Mouse (Mus musculus): ENCODE data around the gene Coro6. TPM values are rescaled to one million over a fixed set of nuclear protein-coding genes. Genes with fewer than 3 reads are reported as not detected.

The Coro6 gene
- polyA plus RNA-seq, 1 experiment from 2014 or later: 35.3 TPM

DNA sequence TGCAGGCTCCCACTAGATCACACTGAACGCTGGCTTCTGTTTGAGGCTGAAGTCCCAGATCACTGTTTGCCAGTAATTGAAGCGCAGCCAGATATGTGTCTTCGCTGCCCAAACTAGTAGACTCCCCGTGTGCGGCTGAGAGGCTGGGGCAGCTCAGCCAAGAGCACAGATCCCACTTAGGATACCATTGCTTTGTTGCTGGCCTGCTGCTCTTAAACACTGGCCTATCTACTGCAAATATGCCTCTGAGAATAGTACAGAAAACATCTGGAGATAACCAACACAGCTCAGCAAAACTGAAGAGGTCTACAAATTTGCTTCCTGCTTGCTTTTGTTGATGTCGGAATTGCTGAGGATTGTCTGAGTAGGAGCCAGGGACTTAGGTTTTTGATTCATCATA is 5.3 kb upstream of the Coro6 start:
- 57% methylated on average over 6 of the region's 6 CpGs for WGBS (ENCODE audit: insufficient replicate concordance)
- Histone ChIP-seq H3K27ac (ENCODE audit: low read depth, low read length) (no peak overlapping the region), H3K4me1 (ENCODE audit: control insufficient read depth, insufficient read depth, low read length) (0 out of 2 replicates have a peak, but pooled peaks cover 4% of the 10 kb centered on the region), H3K9ac (ENCODE audit: low read depth, low read length) (no peak overlapping the region), H3K36me3 (ENCODE audit: control insufficient read depth, insufficient read depth, low read length) (peaks cover 5% of the 10 kb centered on the region), H3K27me3 (ENCODE audit: control insufficient read depth, insufficient read depth, low read length) (no peaks in the 10 kb centered on the region), H3K4me3 (ENCODE audit: low read depth, low read length) (no peak overlapping the region), H3K4me2 (no peak overlapping the region), H3K9me3 (replicated peaks; ENCODE audit: control insufficient read depth, low read length) (no peaks in the 10 kb centered on the region)
- no peak for ATAC-seq (replicated peaks; ENCODE audit: insufficient number of reproducible peaks, low FRiP score, low TSS enrichment)

DNA sequence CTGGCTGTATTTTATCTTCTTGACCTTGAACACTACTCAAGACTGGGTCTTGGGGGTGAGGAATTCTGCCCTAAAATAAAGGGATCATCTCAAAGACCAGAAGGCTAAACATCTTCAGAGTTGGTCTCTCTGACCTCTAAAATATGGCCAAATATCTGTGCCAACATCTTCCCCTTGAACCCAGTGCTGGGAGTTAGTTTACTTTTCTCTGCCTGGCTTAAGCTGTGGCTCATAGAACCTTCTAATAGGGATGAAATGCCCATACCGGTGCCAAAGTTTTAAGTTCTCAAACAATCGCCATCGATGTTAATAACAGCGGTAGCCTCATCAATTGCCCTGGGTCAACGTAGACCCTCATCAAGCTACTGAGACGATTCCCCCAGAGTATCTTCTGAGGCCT is 355 bp upstream of the Coro6 start:
- peak overlapping the region; percentile 78 for H3K9ac ChIP-seq (ENCODE audit: low read depth, low read length)
- no peak for ATAC-seq (replicated peaks; ENCODE audit: insufficient number of reproducible peaks, low FRiP score, low TSS enrichment)
- H3K9me3 ChIP-seq (replicated peaks; ENCODE audit: control insufficient read depth, low read length): no peaks in the 10 kb centered on the region
- H3K36me3 ChIP-seq (ENCODE audit: control insufficient read depth, insufficient read depth, low read length): no peaks in the 10 kb centered on the region; the same call in 1 of the 2 replicates
- peaks cover 18% of the 10 kb centered on the region for H3K27me3 ChIP-seq (ENCODE audit: control insufficient read depth, insufficient read depth, low read length)
- peak overlapping the region; percentile 64 for H3K4me3 ChIP-seq (ENCODE audit: low read depth, low read length)
- H3K4me2 ChIP-seq: peak overlapping the region; percentile 89
- H3K4me1 ChIP-seq (ENCODE audit: control insufficient read depth, insufficient read depth, low read length): peaks cover 25% of the 10 kb centered on the region
- 6% methylated on average over 6 of the region's 6 CpGs for WGBS (ENCODE audit: insufficient replicate concordance)
- peak overlapping the region; percentile 93 for H3K27ac ChIP-seq (ENCODE audit: low read depth, low read length)

DNA sequence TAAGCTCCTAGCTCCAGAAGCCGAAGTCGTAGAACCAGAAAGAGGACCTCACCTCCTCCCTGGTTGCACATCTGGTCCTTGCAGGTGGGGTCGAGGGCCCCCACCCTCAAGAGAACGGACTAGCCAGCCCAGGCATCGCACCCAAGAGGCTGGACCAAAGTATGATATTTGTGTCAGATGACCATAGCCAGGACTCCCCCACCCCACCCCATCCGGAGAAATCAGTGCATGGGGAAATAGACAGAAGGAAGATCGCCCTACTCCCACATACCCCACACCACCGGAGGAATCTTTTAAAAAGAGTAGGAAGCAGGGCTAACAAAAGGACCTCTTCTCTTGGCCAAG is 862 bp downstream of the Coro6 start:
- no peak for ATAC-seq (replicated peaks; ENCODE audit: insufficient number of reproducible peaks, low FRiP score, low TSS enrichment)
- no peaks in the 10 kb centered on the region for H3K36me3 ChIP-seq (ENCODE audit: control insufficient read depth, insufficient read depth, low read length)
- H3K27ac ChIP-seq (ENCODE audit: low read depth, low read length): peak overlapping the region; percentile 93
- peak overlapping the region; percentile 89 for H3K4me2 ChIP-seq
- peaks cover 35% of the 10 kb centered on the region for H3K4me1 ChIP-seq (ENCODE audit: control insufficient read depth, insufficient read depth, low read length)
- peak overlapping the region; percentile 64 for H3K4me3 ChIP-seq (ENCODE audit: low read depth, low read length)
- H3K27me3 ChIP-seq (ENCODE audit: control insufficient read depth, insufficient read depth, low read length): peaks cover 30% of the 10 kb centered on the region
- H3K9ac ChIP-seq (ENCODE audit: low read depth, low read length): peak overlapping the region; percentile 78
- H3K9me3 ChIP-seq (replicated peaks; ENCODE audit: control insufficient read depth, low read length): no peaks in the 10 kb centered on the region
- 41% methylated on average over 8 of the region's 8 CpGs for WGBS (ENCODE audit: insufficient replicate concordance)

DNA sequence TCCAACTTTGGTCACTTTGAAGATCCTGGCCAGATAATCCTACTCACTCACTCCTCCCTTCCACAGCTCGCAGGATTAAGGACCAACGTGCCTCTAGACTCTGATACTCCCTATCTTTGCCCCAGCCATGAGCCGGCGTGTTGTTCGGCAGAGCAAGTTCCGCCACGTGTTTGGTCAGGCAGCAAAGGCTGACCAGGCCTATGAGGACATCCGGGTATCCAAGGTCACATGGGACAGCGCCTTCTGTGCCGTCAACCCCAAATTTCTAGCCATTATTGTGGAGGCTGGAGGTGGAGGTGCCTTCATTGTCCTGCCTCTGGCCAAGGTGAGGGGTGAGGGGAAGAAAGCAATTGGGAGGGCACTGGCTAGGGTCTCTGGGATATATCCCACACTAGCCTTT is 1.6 kb downstream of the Coro6 start:
- peaks cover 34% of the 10 kb centered on the region for H3K27me3 ChIP-seq (ENCODE audit: control insufficient read depth, insufficient read depth, low read length)
- no peaks in the 10 kb centered on the region for H3K9me3 ChIP-seq (replicated peaks; ENCODE audit: control insufficient read depth, low read length)
- no peak overlapping the region for H3K4me3 ChIP-seq (ENCODE audit: low read depth, low read length)
- peak overlapping the region; percentile 89; the same call in 1 of the 2 replicates for H3K4me2 ChIP-seq
- 60% methylated on average over 10 of the region's 10 CpGs for WGBS (ENCODE audit: insufficient replicate concordance)
- ATAC-seq (replicated peaks; ENCODE audit: insufficient number of reproducible peaks, low FRiP score, low TSS enrichment): no peak
- 0 out of 2 replicates have a peak overlapping the region, but pooled peaks have one; percentile 38 for H3K27ac ChIP-seq (ENCODE audit: low read depth, low read length)
- no peaks in the 10 kb centered on the region for H3K36me3 ChIP-seq (ENCODE audit: control insufficient read depth, insufficient read depth, low read length)
- peaks cover 35% of the 10 kb centered on the region for H3K4me1 ChIP-seq (ENCODE audit: control insufficient read depth, insufficient read depth, low read length)
- no peak overlapping the region for H3K9ac ChIP-seq (ENCODE audit: low read depth, low read length)

DNA sequence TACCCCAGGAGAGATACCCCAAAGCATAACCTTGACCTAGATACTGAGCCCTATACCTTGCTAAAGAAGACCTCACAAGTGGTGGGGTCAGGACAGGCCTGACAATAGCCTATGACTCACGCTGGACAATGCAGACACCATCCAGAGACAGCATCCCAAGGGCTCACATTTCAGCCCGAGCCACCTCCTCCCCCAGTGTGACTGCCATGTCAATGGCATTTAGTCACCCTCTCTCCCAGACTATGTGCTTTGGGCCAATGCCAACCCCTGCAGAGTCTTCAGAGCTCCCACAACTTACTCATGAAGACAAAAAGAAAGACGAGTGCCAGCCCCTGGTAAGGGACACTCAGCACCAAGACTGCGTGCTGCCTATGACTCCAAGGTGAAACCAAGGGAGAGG is 2.5 kb downstream of the Coro6 start:
- peaks cover 35% of the 10 kb centered on the region for H3K4me1 ChIP-seq (ENCODE audit: control insufficient read depth, insufficient read depth, low read length)

DNA sequence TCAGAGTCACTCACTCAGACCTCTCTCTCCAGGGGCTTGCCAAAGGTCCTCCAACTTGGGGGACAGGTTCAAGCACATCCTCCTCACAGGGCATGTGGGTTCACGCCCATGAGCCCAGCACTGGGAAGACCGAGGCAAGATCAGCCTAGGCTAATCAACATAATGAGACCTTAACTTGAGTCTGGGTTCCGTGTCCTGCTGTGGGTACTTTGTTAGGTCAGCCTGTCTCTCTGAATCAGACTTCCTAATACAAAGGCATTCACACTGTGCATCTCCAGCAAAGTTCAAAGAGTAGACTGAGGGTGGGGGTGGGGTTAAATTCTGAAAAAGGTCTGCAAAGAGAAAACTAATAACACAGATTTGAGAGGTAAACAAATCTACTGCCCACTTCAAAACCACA is 2.9 kb downstream of the Coro6 start:
- H3K36me3 ChIP-seq (ENCODE audit: control insufficient read depth, insufficient read depth, low read length): no peaks in the 10 kb centered on the region
- no peaks in the 10 kb centered on the region for H3K9me3 ChIP-seq (replicated peaks; ENCODE audit: control insufficient read depth, low read length)
- H3K27me3 ChIP-seq (ENCODE audit: control insufficient read depth, insufficient read depth, low read length): peaks cover 36% of the 10 kb centered on the region
- H3K4me3 ChIP-seq (ENCODE audit: low read depth, low read length): no peak overlapping the region
- H3K4me1 ChIP-seq (ENCODE audit: control insufficient read depth, insufficient read depth, low read length): peaks cover 35% of the 10 kb centered on the region
- 73% methylated on average over 3 of the region's 3 CpGs for WGBS (ENCODE audit: insufficient replicate concordance)
- no peak for ATAC-seq (replicated peaks; ENCODE audit: insufficient number of reproducible peaks, low FRiP score, low TSS enrichment)
- no peak overlapping the region for H3K4me2 ChIP-seq
- H3K27ac ChIP-seq (ENCODE audit: low read depth, low read length): no peak overlapping the region
- H3K9ac ChIP-seq (ENCODE audit: low read depth, low read length): no peak overlapping the region

More for the DNA sequence above, 2.5 kb downstream of the Coro6 start:
- Histone ChIP-seq H3K9ac (ENCODE audit: low read depth, low read length) (no peak overlapping the region), H3K4me2 (no peak overlapping the region), H3K27ac (ENCODE audit: low read depth, low read length) (peak overlapping the region; percentile 38; the same call in 1 of the 2 replicates), H3K4me3 (ENCODE audit: low read depth, low read length) (no peak overlapping the region), H3K9me3 (replicated peaks; ENCODE audit: control insufficient read depth, low read length) (no peaks in the 10 kb centered on the region), H3K36me3 (ENCODE audit: control insufficient read depth, insufficient read depth, low read length) (no peaks in the 10 kb centered on the region), H3K27me3 (ENCODE audit: control insufficient read depth, insufficient read depth, low read length) (peaks cover 36% of the 10 kb centered on the region)
- 40% methylated on average over 4 of the region's 4 CpGs for WGBS (ENCODE audit: insufficient replicate concordance)
- no peak for ATAC-seq (replicated peaks; ENCODE audit: insufficient number of reproducible peaks, low FRiP score, low TSS enrichment)

DNA sequence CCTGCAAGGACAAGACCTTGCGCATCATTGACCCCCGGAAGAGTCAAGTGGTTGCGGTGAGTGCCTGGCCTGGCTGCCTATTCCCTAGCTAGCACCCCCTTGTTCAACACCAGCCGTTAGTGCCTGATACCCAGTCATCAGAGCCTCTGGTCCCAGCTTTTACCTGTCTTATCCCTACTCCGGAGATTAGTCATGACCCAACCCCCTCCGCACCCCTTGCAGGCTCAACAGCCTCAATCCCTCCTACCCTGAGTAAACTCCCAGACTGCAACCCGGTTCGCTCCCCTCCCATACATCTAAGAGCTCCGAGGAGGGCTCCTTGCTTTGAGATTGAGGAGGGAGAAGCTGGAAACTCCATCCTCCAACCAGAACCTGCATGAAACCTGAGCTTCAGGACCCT is 4.3 kb downstream of the Coro6 start:
- Histone ChIP-seq H3K27ac (ENCODE audit: low read depth, low read length) (no peak overlapping the region), H3K4me2 (no peak overlapping the region), H3K4me1 (ENCODE audit: control insufficient read depth, insufficient read depth, low read length) (peaks cover 34% of the 10 kb centered on the region), H3K4me3 (ENCODE audit: low read depth, low read length) (no peak overlapping the region), H3K36me3 (ENCODE audit: control insufficient read depth, insufficient read depth, low read length) (no peaks in the 10 kb centered on the region), H3K9me3 (replicated peaks; ENCODE audit: control insufficient read depth, low read length) (no peaks in the 10 kb centered on the region), H3K9ac (ENCODE audit: low read depth, low read length) (no peak overlapping the region), H3K27me3 (ENCODE audit: control insufficient read depth, insufficient read depth, low read length) (peaks cover 36% of the 10 kb centered on the region)
- 34% methylated on average over 9 of the region's 9 CpGs for WGBS (ENCODE audit: insufficient replicate concordance)
- ATAC-seq (replicated peaks; ENCODE audit: insufficient number of reproducible peaks, low FRiP score, low TSS enrichment): no peak

DNA sequence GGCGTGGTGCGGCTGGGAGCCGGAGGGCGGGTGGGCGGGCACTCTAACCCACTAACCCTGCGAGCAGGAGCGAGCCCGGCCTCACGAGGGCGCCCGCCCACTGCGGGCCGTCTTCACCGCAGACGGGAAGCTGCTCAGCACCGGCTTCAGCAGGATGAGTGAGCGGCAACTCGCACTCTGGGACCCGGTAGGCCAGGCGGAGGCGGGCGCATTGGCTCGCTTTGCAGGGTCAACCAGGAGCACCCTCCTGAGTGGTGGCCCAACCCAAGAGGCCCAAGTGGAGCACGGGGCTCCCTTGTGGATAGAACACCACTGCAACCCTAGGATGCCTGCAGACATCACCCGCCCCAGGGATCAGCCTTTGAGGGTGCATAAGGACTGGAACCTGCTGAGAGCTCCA is 4.9 kb downstream of the Coro6 start:
- no peak overlapping the region for H3K4me3 ChIP-seq (ENCODE audit: low read depth, low read length)
- H3K4me1 ChIP-seq (ENCODE audit: control insufficient read depth, insufficient read depth, low read length): peaks cover 30% of the 10 kb centered on the region
- H3K9me3 ChIP-seq (replicated peaks; ENCODE audit: control insufficient read depth, low read length): no peaks in the 10 kb centered on the region
- H3K9ac ChIP-seq (ENCODE audit: low read depth, low read length): peak overlapping the region; percentile 10; the same call in 1 of the 2 replicates
- no peak overlapping the region for H3K27ac ChIP-seq (ENCODE audit: low read depth, low read length)
- H3K27me3 ChIP-seq (ENCODE audit: control insufficient read depth, insufficient read depth, low read length): peaks cover 36% of the 10 kb centered on the region
- H3K4me2 ChIP-seq: peak overlapping the region; percentile 38
- 5% methylated on average over 25 of the region's 25 CpGs for WGBS (ENCODE audit: insufficient replicate concordance)
- no peak for ATAC-seq (replicated peaks; ENCODE audit: insufficient number of reproducible peaks, low FRiP score, low TSS enrichment)
- H3K36me3 ChIP-seq (ENCODE audit: control insufficient read depth, insufficient read depth, low read length): no peaks in the 10 kb centered on the region; the same call in 1 of the 2 replicates

DNA sequence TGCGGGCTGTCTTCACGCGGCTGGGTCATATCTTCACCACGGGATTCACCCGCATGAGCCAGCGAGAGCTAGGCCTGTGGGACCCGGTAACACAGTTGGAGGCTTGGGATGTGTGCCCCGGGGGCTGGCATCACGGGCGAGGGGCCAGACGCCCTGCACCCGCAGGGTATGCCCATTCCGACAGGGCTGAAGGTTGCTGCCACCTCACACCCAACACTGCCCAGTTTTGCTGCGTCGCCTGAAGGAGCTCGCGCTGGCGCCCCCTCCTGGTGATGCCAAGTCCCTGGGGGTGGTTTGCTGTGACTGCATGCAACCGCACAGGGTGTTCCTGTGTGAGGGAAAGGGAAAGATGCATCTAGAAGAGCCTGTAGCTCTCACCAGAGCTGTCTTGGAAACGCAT is 5.6 kb downstream of the Coro6 start:
- no peak for ATAC-seq (replicated peaks; ENCODE audit: insufficient number of reproducible peaks, low FRiP score, low TSS enrichment)
- Histone ChIP-seq H3K9me3 (replicated peaks; ENCODE audit: control insufficient read depth, low read length) (no peaks in the 10 kb centered on the region), H3K4me2 (no peak overlapping the region), H3K4me1 (ENCODE audit: control insufficient read depth, insufficient read depth, low read length) (peaks cover 30% of the 10 kb centered on the region), H3K27me3 (ENCODE audit: control insufficient read depth, insufficient read depth, low read length) (peaks cover 33% of the 10 kb centered on the region), H3K9ac (ENCODE audit: low read depth, low read length) (0 out of 2 replicates have a peak overlapping the region, but pooled peaks have one; percentile 10), H3K27ac (ENCODE audit: low read depth, low read length) (no peak overlapping the region), H3K36me3 (ENCODE audit: control insufficient read depth, insufficient read depth, low read length) (no peaks in the 10 kb centered on the region; the same call in 1 of the 2 replicates), H3K4me3 (ENCODE audit: low read depth, low read length) (no peak overlapping the region)
- 18% methylated on average over 20 of the region's 20 CpGs for WGBS (ENCODE audit: insufficient replicate concordance)

Data from heart, embryonic 11.5 days (tissue).